Mouse (Mus musculus) embryonic facial prominence, embryonic 11.5 days (tissue): ENCODE data around the gene Cenpc1. TPM values are rescaled to one million over a fixed set of nuclear protein-coding genes. Genes with fewer than 3 reads are reported as not detected.

Experiments used
- ATAC-seq: fragments of 200-750 bp; cut with Nextera tagmentation; replicated peaks from 2 replicates; pipeline ENCODE4 v1.8.0; 2017; ENCODE audit warnings: low read depth; ENCODE audit not compliant: insufficient number of reproducible peaks, low FRiP score, low TSS enrichment
- DNase-seq: peaks from one replicate; pipeline ENCODE4 v3.0.0-alpha.2; 2015; ENCODE audit warnings: low spot score
- H3K27ac ChIP-seq: fragments of 300-500 bp; sonication (generic); replicated peaks from 2 replicates; pipeline ENCODE4 v1.5.1; 2014; ENCODE audit warnings: mild to moderate bottlenecking, low read depth, low read length, control low read depth
- H3K27me3 ChIP-seq: fragments of 300-500 bp; sonication (generic); 2 replicates; pipeline ENCODE4 v1.6.1; 2014; ENCODE audit warnings: mild to moderate bottlenecking, low read length, moderate library complexity, mixed read lengths; ENCODE audit not compliant: control insufficient read depth, insufficient read depth
- H3K36me3 ChIP-seq: fragments of 300-500 bp; sonication (generic); replicated peaks from 2 replicates; pipeline ENCODE4 v1.6.1; 2014; ENCODE audit warnings: low read depth, mild to moderate bottlenecking, low read length, moderate library complexity, mixed read lengths; ENCODE audit not compliant: control insufficient read depth, insufficient read depth
- H3K4me1 ChIP-seq: fragments of 300-500 bp; sonication (generic); 2 replicates; pipeline ENCODE4 v1.6.1; 2014; ENCODE audit warnings: low read length, mixed read lengths; ENCODE audit not compliant: control insufficient read depth, insufficient read depth
- H3K4me2 ChIP-seq: fragments of 300-500 bp; sonication (generic); 2 replicates; pipeline ENCODE4 v1.6.1; 2014; ENCODE audit warnings: low read depth, mild to moderate bottlenecking, control low read depth, low read length, moderate library complexity
- H3K4me3 ChIP-seq: fragments of 300-500 bp; sonication (generic); 2 replicates; pipeline ENCODE4 v1.5.1; 2014; ENCODE audit warnings: low read depth, low read length, control low read depth
- H3K9ac ChIP-seq: fragments of 300-500 bp; sonication (generic); replicated peaks from 2 replicates; pipeline ENCODE4 v1.6.1; 2014; ENCODE audit warnings: mild to moderate bottlenecking, control low read depth, low read length
- H3K9me3 ChIP-seq: fragments of 300-500 bp; sonication (generic); replicated peaks from 2 replicates; pipeline ENCODE4 v1.6.1; 2016; ENCODE audit warnings: mild to moderate bottlenecking, low read length, inconsistent platforms, mixed read lengths; ENCODE audit not compliant: control insufficient read depth
- WGBS: fragments of 180-500 bp; shearing (Covaris S2); extraction: QIAGEN DNeasy Blood & Tissue Kit; methylation state at CpG from one replicate; pipeline ENCODE4 v1.1.7; 2014; 5-methylcytosine and 5-hydroxymethylcytosine counted together
- polyA plus RNA-seq: library from polyadenylated mRNA; unstranded; fragments of >200 nt; fragmentation: Nextera tagmentation; extraction: Ambion mirVana; gene quantifications from 2 replicates; pipeline ENCODE4 v1.2.1, GENCODE M21; 2014

Gene Cenpc1
- polyA plus RNA-seq, 1 experiment from 2014 or later: 54.0 TPM

- Histone ChIP-seq H3K27ac (no peak overlapping the region), H3K9ac (no peak overlapping the region), H3K36me3 (no peaks in the 10 kb centered on the region), H3K4me1 (no peaks in the 10 kb centered on the region), H3K4me2 (no peak overlapping the region), H3K4me3 (no peak overlapping the region), H3K9me3 (no peaks in the 10 kb centered on the region), H3K27me3 (no peaks in the 10 kb centered on the region)
- 87% methylated on average over 9 of the region's 9 CpGs for WGBS
- no peak for ATAC-seq
- no peak for DNase-seq
These were observed 29.4 kb upstream of the Cenpc1 start for GRCm38 (mm10) chr5:86094754-86095153.

DNA sequence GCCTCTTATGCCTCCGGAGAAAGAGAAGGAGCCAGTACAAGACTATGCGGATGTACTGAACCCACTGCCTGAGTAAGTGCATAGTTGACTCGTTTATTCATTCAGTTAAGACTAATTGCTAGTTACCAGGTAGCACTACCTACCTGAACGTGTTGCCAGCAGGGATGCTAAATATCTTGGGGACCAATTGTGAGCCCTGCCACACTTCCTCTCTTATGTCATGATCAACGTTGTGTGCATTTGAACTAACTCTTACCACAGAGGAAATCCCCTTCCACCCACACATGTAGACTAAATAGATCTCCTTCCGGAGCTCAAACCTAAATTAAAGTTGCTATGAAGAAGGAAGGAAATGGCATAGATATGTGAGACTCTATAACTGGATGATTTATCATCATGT lies 21.4 kb upstream of the Cenpc1 start:
- no peak for DNase-seq
- 81% methylated on average over 6 of the region's 6 CpGs for WGBS
- H3K4me3 ChIP-seq: no peak overlapping the region
- no peaks in the 10 kb centered on the region for H3K27me3 ChIP-seq
- H3K9me3 ChIP-seq: no peaks in the 10 kb centered on the region
- no peaks in the 10 kb centered on the region for H3K36me3 ChIP-seq
- no peaks in the 10 kb centered on the region for H3K4me1 ChIP-seq
- no peak overlapping the region for H3K27ac ChIP-seq
- no peak for ATAC-seq
- H3K4me2 ChIP-seq: no peak overlapping the region
- H3K9ac ChIP-seq: no peak overlapping the region

DNA sequence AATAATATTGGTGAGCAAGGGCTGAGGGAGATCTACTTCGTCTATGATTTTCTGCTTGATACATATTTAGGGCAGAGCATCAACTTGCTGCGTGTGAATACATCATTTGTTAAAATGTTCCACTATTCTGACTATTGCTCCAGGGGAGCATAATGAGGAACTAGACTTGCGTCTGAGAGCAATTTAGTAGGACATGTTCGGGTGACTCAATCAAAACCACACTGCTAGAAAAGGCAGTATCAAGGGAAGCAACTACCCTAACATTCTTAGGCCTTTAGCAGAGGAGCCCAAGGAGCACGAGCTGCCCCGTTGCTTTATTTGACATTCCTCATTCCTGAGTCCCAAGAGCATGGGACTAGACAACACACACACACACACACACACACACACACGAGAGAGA lies 19.6 kb upstream of the Cenpc1 start:
- Histone ChIP-seq H3K4me1 (no peaks in the 10 kb centered on the region), H3K9me3 (no peaks in the 10 kb centered on the region), H3K36me3 (no peaks in the 10 kb centered on the region), H3K27me3 (no peaks in the 10 kb centered on the region), H3K9ac (no peak overlapping the region), H3K4me3 (no peak overlapping the region), H3K27ac (no peak overlapping the region), H3K4me2 (no peak overlapping the region)
- no peak for DNase-seq
- ATAC-seq: no peak
- WGBS: 67% methylated on average over 7 of the region's 7 CpGs

- Histone ChIP-seq H3K4me1 (no peaks in the 10 kb centered on the region), H3K9ac (no peak overlapping the region), H3K36me3 (no peaks in the 10 kb centered on the region), H3K27ac (no peak overlapping the region), H3K4me2 (no peak overlapping the region), H3K4me3 (no peak overlapping the region), H3K27me3 (no peaks in the 10 kb centered on the region), H3K9me3 (no peaks in the 10 kb centered on the region)
- WGBS: 86% methylated on average over 6 of the region's 6 CpGs
- no peak for DNase-seq
- ATAC-seq: no peak
These were observed 18.6 kb upstream of the Cenpc1 start for GRCm38 (mm10) chr5:86083987-86084386.

DNA sequence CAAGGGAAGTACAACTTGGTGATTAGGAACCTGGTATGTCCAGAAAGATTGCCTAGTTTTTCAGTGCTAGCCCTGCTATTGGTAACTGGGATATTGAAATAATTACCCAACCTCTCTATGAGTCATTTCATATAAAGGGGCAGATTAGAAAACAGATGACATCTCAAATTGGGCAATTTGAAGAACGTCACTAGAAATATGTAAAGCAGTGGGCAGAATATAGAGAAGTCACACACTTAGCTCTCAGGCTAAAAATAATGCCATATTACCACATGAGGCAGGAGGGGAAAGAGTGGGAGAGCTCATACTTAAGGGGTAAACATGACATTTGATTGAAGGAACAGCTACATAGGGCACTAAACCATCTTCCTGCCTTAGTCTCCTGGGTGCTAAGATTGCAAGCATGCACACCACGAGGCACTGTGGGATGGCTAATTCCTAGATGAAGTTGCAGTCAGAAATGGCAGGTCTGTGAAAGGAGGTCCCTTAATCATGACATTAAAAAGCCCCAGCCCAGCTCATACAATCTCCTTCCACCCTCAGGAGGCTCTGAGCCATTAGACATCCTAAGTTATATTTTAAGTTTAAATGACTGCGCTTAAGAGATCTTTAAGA lies 13.4 kb upstream of the Cenpc1 start:
- Histone ChIP-seq H3K36me3 (no peaks in the 10 kb centered on the region), H3K4me2 (no peak overlapping the region), H3K9ac (no peak overlapping the region), H3K4me3 (no peak overlapping the region), H3K27ac (no peak overlapping the region), H3K4me1 (no peaks in the 10 kb centered on the region), H3K9me3 (no peaks in the 10 kb centered on the region), H3K27me3 (no peaks in the 10 kb centered on the region)
- ATAC-seq (no peak), DNase-seq (no peak)
- 81% methylated on average over 3 of the region's 3 CpGs for WGBS

GRCm38 (mm10) chr5:86072756-86073386 lies 7.5 kb upstream of the Cenpc1 start:
- no peaks in the 10 kb centered on the region for H3K9me3 ChIP-seq
- H3K4me3 ChIP-seq: no peak overlapping the region
- H3K4me1 ChIP-seq: no peaks in the 10 kb centered on the region
- H3K9ac ChIP-seq: no peak overlapping the region
- no peak for ATAC-seq
- H3K27ac ChIP-seq: no peak overlapping the region
- H3K4me2 ChIP-seq: no peak overlapping the region
- no peaks in the 10 kb centered on the region for H3K27me3 ChIP-seq
- WGBS: 82% methylated on average over 4 of the region's 4 CpGs
- no peaks in the 10 kb centered on the region for H3K36me3 ChIP-seq
- no peak for DNase-seq

DNA sequence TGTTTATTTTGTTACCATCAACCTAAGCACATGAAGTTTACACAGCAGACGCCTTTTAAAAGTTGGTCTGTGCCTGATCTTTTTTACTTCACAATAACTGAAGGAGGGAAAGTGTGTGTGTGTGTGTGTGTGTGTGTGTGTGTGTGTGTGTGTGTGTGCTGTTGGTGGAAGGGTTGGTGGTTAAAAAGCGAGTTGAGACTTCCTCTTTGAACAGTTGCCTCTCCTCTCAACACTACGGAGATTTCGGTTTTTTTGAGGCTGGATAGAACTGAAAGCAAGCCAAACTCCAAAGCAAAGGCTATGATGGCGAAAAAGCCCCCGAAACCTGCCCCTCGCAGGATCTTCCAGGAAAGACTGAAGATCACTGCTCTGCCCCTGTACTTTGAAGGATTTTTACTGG lies 6.2 kb upstream of the Cenpc1 start, which contains the start of gene Stap1:
Gene Stap1, plus strand, starts transcription at position 209 of the 400 bp plus-strand sequence.
- no peak within 1 kb of the TSS for H3K4me3 ChIP-seq
- no peak within 1 kb of the TSS for H3K27ac ChIP-seq
- no peaks in the 10 kb centered on the region for H3K9me3 ChIP-seq
- WGBS: 84% methylated on average over 7 of the region's 7 CpGs
- DNase-seq (no peak), ATAC-seq (no peak)
- no peaks in the 10 kb centered on the region for H3K27me3 ChIP-seq
- H3K4me2 ChIP-seq: no peak within 1 kb of the TSS
- no peaks in the 10 kb centered on the region for H3K4me1 ChIP-seq
- H3K9ac ChIP-seq: no peak within 1 kb of the TSS
- H3K36me3 ChIP-seq: no peaks in the 10 kb centered on the region

DNA sequence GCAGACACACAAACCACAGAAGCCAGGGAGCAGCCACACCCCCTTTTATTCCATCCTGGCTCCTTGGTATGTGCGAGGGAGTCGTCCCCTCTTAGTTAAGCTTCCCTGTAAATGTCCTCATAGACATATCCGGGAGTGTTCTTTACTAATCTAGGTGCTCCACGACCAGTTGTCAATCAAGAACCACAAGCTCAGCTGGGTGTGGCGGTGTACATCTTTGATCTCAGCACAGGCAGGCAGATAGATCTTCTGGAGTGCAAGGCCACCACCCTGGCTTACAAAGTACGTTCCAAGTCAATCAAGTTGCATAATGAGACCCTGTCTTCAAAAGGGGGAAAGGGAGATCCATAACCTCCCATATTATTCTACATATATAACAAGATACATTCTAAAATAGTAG lies 3.7 kb upstream of the Cenpc1 start:
- no peak overlapping the region for H3K27ac ChIP-seq
- DNase-seq: no peak
- no peaks in the 10 kb centered on the region for H3K4me1 ChIP-seq
- H3K27me3 ChIP-seq: no peaks in the 10 kb centered on the region
- no peaks in the 10 kb centered on the region for H3K9me3 ChIP-seq
- no peak overlapping the region for H3K9ac ChIP-seq
- H3K4me2 ChIP-seq: no peak overlapping the region
- no peaks in the 10 kb centered on the region for H3K36me3 ChIP-seq
- ATAC-seq: no peak
- no peak overlapping the region for H3K4me3 ChIP-seq
- 71% methylated on average over 6 of the region's 6 CpGs for WGBS
